Mouse (Mus musculus): ENCODE data around the gene Enox1. TPM values are rescaled to one million over a fixed set of nuclear protein-coding genes. Genes with fewer than 3 reads are reported as not detected.

Gene Enox1
- polyA plus RNA-seq, 1 experiment from 2014 or later, result 18.3 TPM

GRCm38 (mm10) chr14:77375618-77376017, 219.1 kb downstream of the Enox1 start:
- H3K27me3 ChIP-seq (ENCODE audit: control insufficient read depth, insufficient read depth, low read length), result no peaks in the 10 kb centered on the region
- no peaks in the 10 kb centered on the region for H3K36me3 ChIP-seq (ENCODE audit: control insufficient read depth, insufficient read depth, low read length)
- no peak overlapping the region for H3K9ac ChIP-seq (ENCODE audit: low read depth, low read length)
- no peaks in the 10 kb centered on the region for H3K9me3 ChIP-seq (ENCODE audit: control insufficient read depth, low read length)
- H3K4me3 ChIP-seq (ENCODE audit: low read depth, low read length), result no peak overlapping the region
- no peak overlapping the region for H3K4me2 ChIP-seq (replicated peaks; ENCODE audit: low read depth, low read length)
- WGBS, result 71% methylated on average over 9 of the region's 9 CpGs
- peaks cover 2% of the 10 kb centered on the region; the same call in 1 of the 2 replicates for H3K4me1 ChIP-seq (replicated peaks; ENCODE audit: control insufficient read depth, insufficient read depth, low read length)
- no peak overlapping the region for H3K27ac ChIP-seq (ENCODE audit: low read depth, low read length)
- no peak for DNase-seq (ENCODE audit: low spot score)
- ATAC-seq (ENCODE audit: low FRiP score), result no peak

DNA sequence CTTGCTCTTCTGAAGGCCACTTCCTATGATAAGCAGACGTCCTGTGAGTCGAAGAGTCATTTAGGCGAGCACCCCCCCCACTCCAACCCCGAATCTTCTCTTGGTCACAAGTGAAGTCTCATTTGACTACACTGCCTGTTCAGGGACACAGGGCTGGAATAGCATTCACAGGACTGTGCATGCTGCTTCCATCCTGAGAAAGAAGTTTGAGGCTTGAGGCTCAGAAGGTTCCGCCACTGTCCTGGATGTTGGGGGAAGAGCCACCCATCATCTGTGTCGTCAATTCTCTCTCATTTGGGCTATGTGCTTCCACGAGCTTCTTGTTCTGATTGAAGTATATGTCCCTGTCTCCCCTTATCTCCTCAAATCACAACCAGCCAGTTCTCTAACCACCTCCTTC, 220.2 kb downstream of the Enox1 start:
- 83% methylated on average over 7 of the region's 7 CpGs for WGBS
- no peak overlapping the region for H3K9ac ChIP-seq (ENCODE audit: low read depth, low read length)
- no peak overlapping the region for H3K4me3 ChIP-seq (ENCODE audit: low read depth, low read length)
- peaks cover 2% of the 10 kb centered on the region; the same call in 1 of the 2 replicates for H3K4me1 ChIP-seq (replicated peaks; ENCODE audit: control insufficient read depth, insufficient read depth, low read length)
- no peaks in the 10 kb centered on the region for H3K36me3 ChIP-seq (ENCODE audit: control insufficient read depth, insufficient read depth, low read length)
- H3K27ac ChIP-seq (ENCODE audit: low read depth, low read length), result no peak overlapping the region
- DNase-seq (ENCODE audit: low spot score) (no peak), ATAC-seq (ENCODE audit: low FRiP score) (no peak)
- H3K27me3 ChIP-seq (ENCODE audit: control insufficient read depth, insufficient read depth, low read length), result no peaks in the 10 kb centered on the region
- no peak overlapping the region for H3K4me2 ChIP-seq (replicated peaks; ENCODE audit: low read depth, low read length)
- no peaks in the 10 kb centered on the region for H3K9me3 ChIP-seq (ENCODE audit: control insufficient read depth, low read length)

GRCm38 (mm10) chr14:77377439-77377838, 220.9 kb downstream of the Enox1 start:
- 68% methylated on average over 3 of the region's 3 CpGs for WGBS
- no peaks in the 10 kb centered on the region for H3K36me3 ChIP-seq (ENCODE audit: control insufficient read depth, insufficient read depth, low read length)
- peak overlapping the region; percentile 63 for H3K27ac ChIP-seq (ENCODE audit: low read depth, low read length)
- no peaks in the 10 kb centered on the region for H3K27me3 ChIP-seq (ENCODE audit: control insufficient read depth, insufficient read depth, low read length)
- H3K4me2 ChIP-seq (replicated peaks; ENCODE audit: low read depth, low read length), result no peak overlapping the region
- ATAC-seq (ENCODE audit: low FRiP score), result no peak
- H3K9me3 ChIP-seq (ENCODE audit: control insufficient read depth, low read length), result no peaks in the 10 kb centered on the region
- no peak for DNase-seq (ENCODE audit: low spot score)
- no peak overlapping the region for H3K4me3 ChIP-seq (ENCODE audit: low read depth, low read length)
- no peak overlapping the region for H3K9ac ChIP-seq (ENCODE audit: low read depth, low read length)
- peaks cover 2% of the 10 kb centered on the region; the same call in 1 of the 2 replicates for H3K4me1 ChIP-seq (replicated peaks; ENCODE audit: control insufficient read depth, insufficient read depth, low read length)

GRCm38 (mm10) chr14:77377873-77378272, 221.3 kb downstream of the Enox1 start:
- H3K4me1 ChIP-seq (replicated peaks; ENCODE audit: control insufficient read depth, insufficient read depth, low read length), result peaks cover 2% of the 10 kb centered on the region; the same call in 1 of the 2 replicates
- 26% methylated on average over 5 of the region's 5 CpGs for WGBS
- no peak overlapping the region for H3K4me3 ChIP-seq (ENCODE audit: low read depth, low read length)
- DNase-seq (ENCODE audit: low spot score), result peak; percentile 65
- no peaks in the 10 kb centered on the region for H3K9me3 ChIP-seq (ENCODE audit: control insufficient read depth, low read length)
- peak; percentile 83 for ATAC-seq (ENCODE audit: low FRiP score)
- no peak overlapping the region for H3K9ac ChIP-seq (ENCODE audit: low read depth, low read length)
- H3K27ac ChIP-seq (ENCODE audit: low read depth, low read length), result peak overlapping the region; percentile 63
- no peaks in the 10 kb centered on the region for H3K27me3 ChIP-seq (ENCODE audit: control insufficient read depth, insufficient read depth, low read length)
- no peak overlapping the region for H3K4me2 ChIP-seq (replicated peaks; ENCODE audit: low read depth, low read length)
- H3K36me3 ChIP-seq (ENCODE audit: control insufficient read depth, insufficient read depth, low read length), result no peaks in the 10 kb centered on the region

- WGBS, result 20% methylated on average over 2 of the region's 2 CpGs
- no peak overlapping the region for H3K9ac ChIP-seq (ENCODE audit: low read depth, low read length)
- ATAC-seq (ENCODE audit: low FRiP score) (peak; percentile 46), DNase-seq (ENCODE audit: low spot score) (peak; percentile 20)
- no peak overlapping the region; the same call in 1 of the 2 replicates for H3K27ac ChIP-seq (ENCODE audit: low read depth, low read length)
- H3K4me1 ChIP-seq (replicated peaks; ENCODE audit: control insufficient read depth, insufficient read depth, low read length), result peaks cover 5% of the 10 kb centered on the region; the same call in 1 of the 2 replicates
- H3K4me3 ChIP-seq (ENCODE audit: low read depth, low read length), result no peak overlapping the region
- H3K4me2 ChIP-seq (replicated peaks; ENCODE audit: low read depth, low read length), result no peak overlapping the region
- no peaks in the 10 kb centered on the region for H3K9me3 ChIP-seq (ENCODE audit: control insufficient read depth, low read length)
- no peaks in the 10 kb centered on the region for H3K36me3 ChIP-seq (ENCODE audit: control insufficient read depth, insufficient read depth, low read length)
- no peaks in the 10 kb centered on the region for H3K27me3 ChIP-seq (ENCODE audit: control insufficient read depth, insufficient read depth, low read length)
These were observed 225.0 kb downstream of the Enox1 start for GRCm38 (mm10) chr14:77381532-77381931.

- peak; percentile 43 for DNase-seq (ENCODE audit: low spot score)
- H3K9me3 ChIP-seq (ENCODE audit: control insufficient read depth, low read length), result no peaks in the 10 kb centered on the region
- WGBS, result 22% methylated on average over 9 of the region's 9 CpGs
These were observed 229.1 kb downstream of the Enox1 start for GRCm38 (mm10) chr14:77385621-77386020.

DNA sequence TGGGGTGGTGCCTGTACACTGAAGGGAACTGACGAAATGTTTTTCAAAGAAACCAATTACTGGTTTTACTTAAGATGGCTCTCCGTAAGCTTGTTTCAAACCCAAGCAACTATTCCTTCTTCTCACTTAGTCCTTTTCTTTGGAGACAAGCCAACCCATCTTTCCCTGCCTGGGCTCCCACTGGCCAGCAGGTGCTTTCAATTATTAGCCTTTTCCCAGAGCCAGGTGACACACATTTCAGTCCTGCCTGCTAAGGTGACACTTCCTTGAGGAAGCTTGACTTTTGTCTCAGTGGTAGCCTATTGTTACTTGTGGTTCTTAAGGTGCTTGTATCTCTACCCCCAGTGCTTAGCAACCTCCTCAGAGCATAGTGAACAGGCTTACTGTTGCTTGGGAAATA, 231.3 kb downstream of the Enox1 start:
- H3K36me3 ChIP-seq (ENCODE audit: control insufficient read depth, insufficient read depth, low read length), result no peaks in the 10 kb centered on the region
- no peaks in the 10 kb centered on the region for H3K27me3 ChIP-seq (ENCODE audit: control insufficient read depth, insufficient read depth, low read length)
- H3K27ac ChIP-seq (ENCODE audit: low read depth, low read length), result no peak overlapping the region
- H3K4me2 ChIP-seq (replicated peaks; ENCODE audit: low read depth, low read length), result no peak overlapping the region
- H3K4me1 ChIP-seq (replicated peaks; ENCODE audit: control insufficient read depth, insufficient read depth, low read length), result 0 out of 2 replicates have a peak, but pooled peaks cover 3% of the 10 kb centered on the region
- no peak overlapping the region for H3K4me3 ChIP-seq (ENCODE audit: low read depth, low read length)
- no peak for ATAC-seq (ENCODE audit: low FRiP score)
- H3K9me3 ChIP-seq (ENCODE audit: control insufficient read depth, low read length), result no peaks in the 10 kb centered on the region
- no peak for DNase-seq (ENCODE audit: low spot score)
- 93% methylated on average over 2 of the region's 2 CpGs for WGBS
- H3K9ac ChIP-seq (ENCODE audit: low read depth, low read length), result no peak overlapping the region

More at GRCm38 (mm10) chr14:77385621-77386020, 229.1 kb downstream of the Enox1 start:
- H3K4me1 ChIP-seq (replicated peaks; ENCODE audit: control insufficient read depth, insufficient read depth, low read length), result 0 out of 2 replicates have a peak, but pooled peaks cover 3% of the 10 kb centered on the region
- H3K9ac ChIP-seq (ENCODE audit: low read depth, low read length), result no peak overlapping the region
- no peak overlapping the region for H3K4me2 ChIP-seq (replicated peaks; ENCODE audit: low read depth, low read length)
- no peak overlapping the region for H3K4me3 ChIP-seq (ENCODE audit: low read depth, low read length)
- H3K36me3 ChIP-seq (ENCODE audit: control insufficient read depth, insufficient read depth, low read length), result no peaks in the 10 kb centered on the region
- peak; percentile 64; the same call in 1 of the 2 replicates for ATAC-seq (ENCODE audit: low FRiP score)
- no peak overlapping the region for H3K27ac ChIP-seq (ENCODE audit: low read depth, low read length)
- H3K27me3 ChIP-seq (ENCODE audit: control insufficient read depth, insufficient read depth, low read length), result no peaks in the 10 kb centered on the region

GRCm38 (mm10) chr14:77389276-77389675, 232.7 kb downstream of the Enox1 start:
- 0 out of 2 replicates have a peak, but pooled peaks cover 3% of the 10 kb centered on the region for H3K4me1 ChIP-seq (replicated peaks; ENCODE audit: control insufficient read depth, insufficient read depth, low read length)
- no peaks in the 10 kb centered on the region for H3K36me3 ChIP-seq (ENCODE audit: control insufficient read depth, insufficient read depth, low read length)
- no peak overlapping the region for H3K4me3 ChIP-seq (ENCODE audit: low read depth, low read length)
- 87% methylated on average over 5 of the region's 5 CpGs for WGBS
- H3K27ac ChIP-seq (ENCODE audit: low read depth, low read length), result no peak overlapping the region
- no peak for ATAC-seq (ENCODE audit: low FRiP score)
- no peak for DNase-seq (ENCODE audit: low spot score)
- no peak overlapping the region for H3K4me2 ChIP-seq (replicated peaks; ENCODE audit: low read depth, low read length)
- H3K9me3 ChIP-seq (ENCODE audit: control insufficient read depth, low read length), result no peaks in the 10 kb centered on the region
- no peaks in the 10 kb centered on the region for H3K27me3 ChIP-seq (ENCODE audit: control insufficient read depth, insufficient read depth, low read length)
- no peak overlapping the region for H3K9ac ChIP-seq (ENCODE audit: low read depth, low read length)

DNA sequence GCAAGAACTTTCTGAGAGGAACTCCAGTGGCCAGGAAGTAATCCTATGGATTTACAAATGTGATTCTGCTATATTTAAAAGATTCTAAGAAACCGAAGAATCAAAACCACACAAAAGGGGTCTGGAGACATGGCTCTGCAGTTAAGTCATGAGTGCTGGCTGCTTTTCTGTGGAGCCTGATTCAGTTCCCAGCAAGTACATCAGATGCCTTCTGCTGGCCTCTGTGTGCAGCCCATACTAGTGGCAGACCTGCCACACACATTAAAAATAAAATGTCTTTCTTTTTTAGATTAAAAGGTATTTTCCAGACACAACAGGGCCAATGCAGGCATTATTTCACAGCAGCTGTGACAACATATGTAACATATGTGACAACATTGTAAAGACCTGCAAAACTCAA, 235.9 kb downstream of the Enox1 start:
- no peak for DNase-seq (ENCODE audit: low spot score)
- Histone ChIP-seq H3K4me2 (replicated peaks; ENCODE audit: low read depth, low read length) (no peak overlapping the region), H3K4me1 (replicated peaks; ENCODE audit: control insufficient read depth, insufficient read depth, low read length) (no peaks in the 10 kb centered on the region), H3K36me3 (ENCODE audit: control insufficient read depth, insufficient read depth, low read length) (no peaks in the 10 kb centered on the region), H3K9me3 (ENCODE audit: control insufficient read depth, low read length) (no peaks in the 10 kb centered on the region), H3K4me3 (ENCODE audit: low read depth, low read length) (no peak overlapping the region), H3K27ac (ENCODE audit: low read depth, low read length) (no peak overlapping the region), H3K27me3 (ENCODE audit: control insufficient read depth, insufficient read depth, low read length) (no peaks in the 10 kb centered on the region), H3K9ac (ENCODE audit: low read depth, low read length) (no peak overlapping the region)
- no peak for ATAC-seq (ENCODE audit: low FRiP score)
- WGBS, result 84% methylated on average over 1 of the region's 1 CpGs

All from hindbrain, embryonic 11.5 days (tissue).